Mouse (Mus musculus): ENCODE measurements around the gene Dvl2. TPM values are rescaled to one million over a fixed set of nuclear protein-coding genes. Genes with fewer than 3 reads are reported as not detected.
A peak's percentile ranks its signal among the peaks of the same experiment; 100 is the strongest.
"Not testable (repeated sequence)": the region's sequence is repeated elsewhere in the genome, so short reads cannot be mapped to it uniquely, and the experiment has no call there.

The Dvl2 gene
- 10 to 100 TPM; 27.3 to 30.0 TPM for total RNA-seq (2021)
- long read RNA-seq, experiment 1, transcript Dvl2-201 (15 exons, 2,968 nt), result major isoform, 6 of 10 reads
- long read RNA-seq, experiment 1, partial matches to known transcripts, result 2 of 10 reads
- long read RNA-seq, experiment 1, other reads (novel, unspliced or antisense), result 2 of 10 reads
- long read RNA-seq, experiment 2, partial matches to known transcripts, result 1 of 14 reads
- long read RNA-seq, experiment 2, other reads (novel, unspliced or antisense), result 9 of 14 reads

- intact Hi-C loops (cut with DNase I), result no loop called here
- DNase-seq (ENCODE audit: low spot score in 2 of 2), result peak; percentile 92 to 97
These were observed at the start of gene Dvl2 for GRCm38 (mm10) chr11:70000396-70000898. TSS of gene Dvl2 (plus strand) at chr11:70000595.

- intact Hi-C loops (cut with DNase I), result no loop called here
- no peak for DNase-seq (ENCODE audit: low spot score in 2 of 2)
These were observed 49.5 kb upstream of the Dvl2 start for GRCm38 (mm10) chr11:69950807-69951459.

- no peak for DNase-seq (ENCODE audit: low spot score in 2 of 2)
- intact Hi-C loops (cut with DNase I), result no loop called here
These were observed 48.1 kb upstream of the Dvl2 start for GRCm38 (mm10) chr11:69952274-69952673.

GRCm38 (mm10) chr11:69953267-69953915 lies 47.0 kb upstream of the Dvl2 start:
- no peak for DNase-seq (ENCODE audit: low spot score in 2 of 2)
- intact Hi-C loops (cut with DNase I), result no loop called here

- intact Hi-C loops (cut with DNase I); DNase-seq (ENCODE audit: low spot score in 2 of 2): not testable (repeated sequence)
These were observed 44.8 kb upstream of the Dvl2 start for GRCm38 (mm10) chr11:69955618-69956017.

GRCm38 (mm10) chr11:69956218-69956617 lies 44.2 kb upstream of the Dvl2 start:
- intact Hi-C loops (cut with DNase I), result no loop called here

GRCm38 (mm10) chr11:69960616-69961015 lies 39.8 kb upstream of the Dvl2 start:
- DNase-seq (ENCODE audit: low spot score in 2 of 2), result no peak
- intact Hi-C loops (cut with DNase I), result no loop called here

More at GRCm38 (mm10) chr11:69956218-69956617, 44.2 kb upstream of the Dvl2 start:
- DNase-seq (ENCODE audit: low spot score in 2 of 2), result no peak

GRCm38 (mm10) chr11:69961841-69962240 lies 38.6 kb upstream of the Dvl2 start:
- intact Hi-C loops (cut with DNase I), result no loop called here

GRCm38 (mm10) chr11:69964650-69965270 lies 35.6 kb upstream of the Dvl2 start, which contains the start of gene Cldn7:
TSS of gene Cldn7 (plus strand) at chr11:69964779.
- intact Hi-C loops (cut with DNase I), result no loop called here
- no peak for DNase-seq (ENCODE audit: low spot score in 2 of 2)

More at GRCm38 (mm10) chr11:69961841-69962240, 38.6 kb upstream of the Dvl2 start:
- no peak for DNase-seq (ENCODE audit: low spot score in 2 of 2)

GRCm38 (mm10) chr11:69965271-69966005 lies 35.0 kb upstream of the Dvl2 start:
- intact Hi-C loops (cut with DNase I), result no loop called here
- no peak for DNase-seq (ENCODE audit: low spot score in 2 of 2)

- no peak for DNase-seq (ENCODE audit: low spot score in 2 of 2)
- intact Hi-C loops (cut with DNase I), result no loop called here
These were observed 34.2 kb upstream of the Dvl2 start for GRCm38 (mm10) chr11:69966006-69966859.

GRCm38 (mm10) chr11:69966860-69967517 lies 33.4 kb upstream of the Dvl2 start:
- no peak for DNase-seq (ENCODE audit: low spot score in 2 of 2)
- intact Hi-C loops (cut with DNase I), result no loop called here

- no peak for DNase-seq (ENCODE audit: low spot score in 2 of 2)
- intact Hi-C loops (cut with DNase I), result no loop called here
These were observed 31.6 kb upstream of the Dvl2 start for GRCm38 (mm10) chr11:69968793-69969192.

GRCm38 (mm10) chr11:69970222-69970621 lies 30.2 kb upstream of the Dvl2 start:
- DNase-seq (ENCODE audit: low spot score in 2 of 2), result no peak
- intact Hi-C loops (cut with DNase I), result no loop called here

- DNase-seq (ENCODE audit: low spot score in 2 of 2), result no peak
- intact Hi-C loops (cut with DNase I), result no loop called here
These were observed 29.6 kb upstream of the Dvl2 start for GRCm38 (mm10) chr11:69970775-69971174.

- intact Hi-C loops (cut with DNase I), result no loop called here
- DNase-seq (ENCODE audit: low spot score in 2 of 2), result no peak
These were observed 25.5 kb upstream of the Dvl2 start for GRCm38 (mm10) chr11:69974907-69975306.

GRCm38 (mm10) chr11:69976271-69976670 lies 24.1 kb upstream of the Dvl2 start:
- intact Hi-C loops (cut with DNase I), result no loop called here
- DNase-seq (ENCODE audit: low spot score in 2 of 2), result no peak

GRCm38 (mm10) chr11:69979827-69980195 lies 20.6 kb upstream of the Dvl2 start:
- intact Hi-C loops (cut with DNase I), result no loop called here
- DNase-seq (ENCODE audit: low spot score in 2 of 2), result no peak

Measured in left cerebral cortex, postnatal 14 days (tissue).